Mouse (Mus musculus) fat pad, adult 2 months (tissue): Measurements from ENCODE around the gene Anapc7.
"Not testable (repeated sequence)": the region's sequence is repeated elsewhere in the genome, so short reads cannot be mapped to it uniquely, and the experiment has no call there.

Experiments used
- DNase-seq: peaks from one replicate; pipeline ENCODE4 v3.0.0-alpha.2; 2011; ENCODE audit warnings: low read depth, low spot score; ENCODE audit errors: extremely low read depth

Gene Anapc7

DNA sequence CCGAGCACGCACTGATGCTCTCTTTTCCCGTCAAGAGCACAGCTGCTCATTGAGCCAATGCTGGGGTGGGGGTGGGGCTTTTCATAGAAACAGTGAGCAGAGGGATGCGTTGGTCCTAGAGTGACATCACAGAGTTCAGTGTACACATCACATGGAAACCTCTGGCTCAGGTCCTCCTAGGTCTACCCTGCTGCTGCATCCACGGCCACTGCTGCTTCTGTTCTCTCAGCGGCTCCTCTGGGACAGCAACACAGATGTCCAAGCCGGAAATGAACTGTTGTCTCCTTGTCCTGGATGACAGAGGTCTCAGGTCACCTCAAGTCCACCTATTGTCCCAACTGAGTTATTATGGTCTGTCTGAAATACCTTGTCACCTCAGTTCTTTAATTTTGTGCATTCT is 28.5 kb downstream of the Anapc7 start:
- no peak for DNase-seq

DNA sequence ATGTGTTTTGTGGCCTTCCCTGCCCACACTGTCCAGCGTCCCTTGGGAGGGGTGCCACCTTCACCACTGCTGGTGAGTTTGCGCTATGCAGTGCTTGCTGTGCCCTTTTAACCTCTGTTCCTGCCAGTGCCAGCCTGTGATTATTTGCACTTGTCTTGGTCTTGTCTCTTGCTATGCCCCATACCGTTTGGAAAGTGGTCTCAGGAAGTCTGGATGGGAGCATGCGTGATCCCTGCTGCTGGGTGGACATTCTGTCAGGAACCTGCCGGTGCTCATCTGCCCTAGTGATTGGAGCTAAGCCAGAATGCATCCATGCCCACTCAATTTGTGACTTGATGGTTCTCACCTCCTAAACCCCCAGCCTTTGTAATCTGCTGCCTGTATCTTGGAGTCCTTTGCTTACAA is 29.4 kb downstream of the Anapc7 start:
- DNase-seq = no peak

DNA sequence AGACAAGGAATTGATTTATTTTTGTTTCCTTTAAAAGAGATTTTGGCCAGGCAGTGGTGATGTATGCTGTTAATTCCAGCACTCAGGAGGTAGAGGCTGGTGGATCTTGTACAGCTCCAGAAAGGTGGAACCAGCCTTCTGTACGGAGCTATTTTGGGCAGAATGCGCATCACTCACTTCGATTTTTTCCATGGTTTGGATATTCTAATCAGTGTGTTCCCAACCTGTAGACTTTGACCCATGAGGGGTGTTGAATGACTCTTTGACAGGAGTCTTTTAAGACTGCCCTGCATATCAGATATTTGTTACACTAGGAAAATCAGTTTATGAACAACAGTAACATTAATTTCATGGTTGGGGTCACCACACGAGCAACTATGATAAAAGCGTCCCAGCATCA is 29.8 kb downstream of the Anapc7 start:
- no peak for DNase-seq

DNA sequence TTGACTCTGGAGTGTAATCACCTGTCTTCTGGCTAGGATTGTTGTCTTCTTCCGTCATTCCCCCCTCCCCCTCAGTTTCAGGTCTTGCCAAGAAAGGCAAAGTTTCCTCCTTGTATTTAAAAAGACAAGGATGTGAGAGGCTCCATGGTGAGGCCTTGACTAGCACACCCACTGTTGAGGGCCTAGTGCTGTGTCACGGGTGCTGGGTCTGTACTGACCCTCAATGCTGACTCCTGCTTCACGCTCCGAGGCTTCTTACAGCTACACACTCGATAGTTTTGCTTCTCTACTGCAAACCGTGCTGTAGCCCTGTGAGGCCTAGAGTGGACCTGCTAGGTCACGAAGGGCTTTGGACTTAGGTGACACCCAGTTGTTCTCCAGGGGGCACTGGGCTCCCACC is 30.7 kb downstream of the Anapc7 start:
- no peak for DNase-seq

DNA sequence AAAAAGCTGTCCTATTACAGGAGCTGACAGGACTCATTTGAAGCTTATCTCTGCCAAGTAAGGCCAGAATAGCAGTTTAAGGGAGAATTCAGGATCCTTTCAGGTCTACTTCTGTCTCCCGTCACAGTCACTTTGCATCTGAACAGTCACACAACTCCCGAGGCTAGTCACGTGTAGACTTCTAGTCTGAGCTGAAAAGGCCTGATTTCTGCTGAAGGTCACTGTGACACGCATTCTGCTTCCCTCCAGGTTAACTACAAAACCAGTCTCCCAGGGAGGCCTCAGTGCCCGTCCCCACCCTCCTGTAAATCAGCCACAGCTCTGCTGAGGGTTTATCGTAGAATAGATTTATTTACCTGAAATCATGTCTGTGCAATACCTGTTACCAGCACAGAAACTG is 31.7 kb downstream of the Anapc7 start:
- DNase-seq = no peak

DNA sequence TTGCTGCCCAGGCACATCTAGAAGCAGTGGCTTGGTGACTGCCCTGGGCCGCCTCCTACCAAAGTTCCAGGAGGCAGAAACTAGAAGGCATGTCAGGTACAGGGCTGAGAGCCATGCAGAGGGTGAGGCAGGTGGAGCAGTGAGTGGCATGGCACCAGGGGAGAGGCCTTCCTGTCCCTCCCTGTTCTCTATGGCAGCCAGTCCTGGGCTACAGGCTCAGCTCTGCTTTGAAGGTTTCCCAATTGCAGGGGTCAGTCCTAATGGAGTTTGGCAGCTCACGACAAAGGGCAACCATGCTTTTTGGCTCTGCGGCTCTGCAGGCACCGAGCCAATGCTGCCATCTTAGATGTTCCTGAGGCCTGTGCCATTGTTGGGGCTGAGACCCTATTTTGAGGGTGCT is 32.9 kb downstream of the Anapc7 start:
- no peak for DNase-seq

DNA sequence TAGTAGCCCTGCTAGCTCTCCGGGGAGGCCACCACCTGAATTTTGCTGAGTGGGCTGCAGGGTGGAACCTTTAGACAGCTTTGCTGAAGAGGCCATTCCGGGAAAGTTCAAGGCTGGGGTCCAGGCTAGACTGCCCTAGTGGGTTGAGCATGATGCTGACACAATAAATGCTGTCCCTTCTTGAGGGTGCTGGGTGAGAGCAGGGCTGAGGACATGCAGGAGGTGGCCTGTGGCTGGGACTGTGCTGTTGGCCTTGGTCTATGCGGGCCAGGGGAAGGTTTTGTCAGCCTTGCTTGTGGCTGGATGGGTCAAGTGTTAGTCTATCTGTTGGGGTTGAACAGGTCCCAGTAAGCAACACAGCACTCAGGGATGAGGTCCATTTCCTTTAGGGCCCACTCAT is 33.4 kb downstream of the Anapc7 start:
- DNase-seq = no peak

DNA sequence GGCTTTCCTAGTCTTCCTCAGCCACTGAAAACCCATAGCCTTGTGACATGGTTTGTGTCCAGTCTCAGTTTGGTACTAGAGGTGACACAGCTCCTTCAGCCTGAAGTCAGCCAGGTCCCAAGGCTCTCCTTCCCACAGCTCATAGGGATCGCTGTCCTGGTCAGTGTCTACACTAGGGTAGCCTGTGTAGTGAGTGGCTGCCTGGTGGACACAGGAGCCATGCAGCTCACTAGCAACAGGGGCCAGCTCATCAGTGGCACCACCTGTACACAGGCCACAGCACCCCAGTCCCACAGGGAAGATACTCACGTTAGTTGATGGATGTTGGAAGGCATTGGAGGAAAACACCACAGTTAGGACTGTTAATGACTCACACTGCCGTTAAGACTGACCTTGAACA is 34.1 kb downstream of the Anapc7 start:
- DNase-seq = no peak

DNA sequence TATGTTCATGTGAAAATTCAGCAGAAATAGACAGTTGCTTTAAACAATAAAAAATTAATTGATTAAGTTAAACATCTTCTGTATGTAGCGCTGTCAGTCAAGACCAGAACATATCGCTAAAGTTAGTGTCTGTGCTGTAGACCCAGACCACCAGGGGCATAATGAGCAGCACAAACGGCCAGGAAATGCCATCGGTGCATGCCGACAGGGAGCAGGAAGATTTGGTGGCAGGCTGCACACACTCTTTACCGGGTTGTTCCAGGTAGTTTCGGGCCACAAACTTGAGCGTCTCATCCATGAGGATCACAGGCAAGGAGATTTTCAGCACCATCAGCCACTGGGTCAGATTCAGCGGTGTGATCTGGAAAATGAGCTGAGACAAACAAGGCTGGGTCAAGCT is 35.6 kb downstream of the Anapc7 start:
- DNase-seq = not testable (repeated sequence)

DNA sequence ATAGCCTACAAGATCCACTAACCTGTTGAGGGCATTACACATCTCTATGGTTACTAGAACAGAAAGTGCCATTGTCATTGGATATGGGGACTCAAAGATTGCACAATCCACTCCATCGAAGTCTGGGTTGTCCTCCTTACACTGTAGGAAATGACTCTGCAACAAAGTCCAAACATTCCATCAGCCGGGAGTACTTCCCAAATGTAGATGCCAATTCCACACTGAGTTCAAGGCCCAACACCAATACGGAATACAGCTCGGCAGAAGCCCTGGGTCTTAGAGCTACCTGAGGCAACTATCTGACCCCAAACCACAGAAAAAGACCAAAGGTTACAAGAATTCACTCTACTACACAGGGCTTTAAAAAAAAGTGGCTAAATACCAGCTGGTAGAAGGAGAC is 36.6 kb downstream of the Anapc7 start:
- DNase-seq = no peak

DNA sequence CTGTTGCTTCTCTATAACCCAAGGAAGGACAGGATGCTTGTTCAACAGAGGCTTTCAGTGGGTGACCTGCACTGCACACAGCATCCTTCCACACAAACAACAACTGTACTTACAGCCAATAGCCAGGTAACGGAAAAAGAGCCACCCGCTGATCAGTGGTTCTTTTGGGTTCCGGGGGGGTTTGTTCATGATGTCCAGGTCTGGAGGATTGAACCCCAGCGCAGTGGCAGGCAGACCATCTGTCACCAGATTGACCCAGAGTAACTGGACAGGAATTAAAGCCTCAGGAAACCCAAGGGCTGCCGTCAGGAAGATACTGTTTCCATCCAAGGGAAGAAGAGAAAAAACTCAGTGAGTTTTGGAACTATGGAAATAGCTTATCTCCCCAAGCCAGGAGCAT is 37.8 kb downstream of the Anapc7 start:
- DNase-seq = no peak

DNA sequence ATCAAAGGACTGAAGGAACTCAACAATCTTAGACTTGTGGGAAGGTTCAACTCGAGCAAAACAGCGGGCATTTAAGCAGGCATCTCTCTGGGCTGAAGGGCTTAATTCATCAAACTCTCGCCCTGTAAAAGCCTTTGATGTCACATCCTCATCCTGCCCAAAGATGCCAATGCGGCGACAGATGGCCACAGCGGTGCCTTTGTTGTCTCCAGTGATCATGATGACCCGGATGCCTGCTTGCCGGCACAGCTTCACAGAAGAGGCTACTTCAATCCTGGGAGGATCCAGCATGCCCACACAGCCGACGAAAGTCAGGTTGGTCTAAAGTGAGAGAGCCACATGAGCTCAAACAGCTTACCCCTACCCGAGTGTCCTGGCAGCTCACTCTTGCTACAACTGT is 39.2 kb downstream of the Anapc7 start:
- DNase-seq = no peak

DNA sequence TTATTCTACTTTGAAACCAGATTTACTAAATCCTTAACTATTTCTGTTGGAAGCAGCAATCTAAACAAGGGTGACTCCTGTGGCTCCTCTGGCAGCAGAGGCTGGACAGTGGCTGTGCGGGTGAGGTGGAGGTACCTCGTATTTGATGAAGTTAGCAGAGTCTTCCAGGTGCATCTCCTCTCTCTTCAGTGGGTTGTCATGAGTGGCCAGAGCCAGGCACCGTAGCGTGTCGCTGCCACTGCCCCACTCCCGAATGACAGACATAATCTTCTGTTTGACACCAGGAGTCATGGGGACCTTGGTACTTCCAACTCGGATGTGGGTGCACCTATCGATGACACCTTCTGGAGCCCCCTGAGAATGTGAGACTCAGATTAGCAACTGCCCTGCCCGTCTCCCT is 39.9 kb downstream of the Anapc7 start:
- no peak for DNase-seq

DNA sequence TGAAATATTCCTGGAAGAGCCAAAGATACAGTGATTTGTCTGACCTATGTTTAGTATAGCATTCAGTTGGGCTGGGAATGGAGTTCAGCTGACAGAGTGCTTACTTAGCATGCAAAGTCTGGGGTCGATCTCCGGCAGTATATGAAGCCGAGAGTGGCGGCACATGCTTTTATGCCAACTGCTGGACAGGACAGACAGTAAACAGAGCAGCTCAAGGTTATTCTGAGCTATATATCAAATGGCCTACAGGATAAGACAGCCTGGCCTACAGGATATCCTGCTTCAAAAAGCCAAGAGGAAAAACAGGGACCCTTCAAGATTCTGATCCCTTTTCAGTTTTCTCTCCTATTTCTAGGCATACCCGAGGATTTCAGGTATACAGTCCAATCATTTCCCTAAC is 50.2 kb downstream of the Anapc7 start:
- DNase-seq = no peak

DNA sequence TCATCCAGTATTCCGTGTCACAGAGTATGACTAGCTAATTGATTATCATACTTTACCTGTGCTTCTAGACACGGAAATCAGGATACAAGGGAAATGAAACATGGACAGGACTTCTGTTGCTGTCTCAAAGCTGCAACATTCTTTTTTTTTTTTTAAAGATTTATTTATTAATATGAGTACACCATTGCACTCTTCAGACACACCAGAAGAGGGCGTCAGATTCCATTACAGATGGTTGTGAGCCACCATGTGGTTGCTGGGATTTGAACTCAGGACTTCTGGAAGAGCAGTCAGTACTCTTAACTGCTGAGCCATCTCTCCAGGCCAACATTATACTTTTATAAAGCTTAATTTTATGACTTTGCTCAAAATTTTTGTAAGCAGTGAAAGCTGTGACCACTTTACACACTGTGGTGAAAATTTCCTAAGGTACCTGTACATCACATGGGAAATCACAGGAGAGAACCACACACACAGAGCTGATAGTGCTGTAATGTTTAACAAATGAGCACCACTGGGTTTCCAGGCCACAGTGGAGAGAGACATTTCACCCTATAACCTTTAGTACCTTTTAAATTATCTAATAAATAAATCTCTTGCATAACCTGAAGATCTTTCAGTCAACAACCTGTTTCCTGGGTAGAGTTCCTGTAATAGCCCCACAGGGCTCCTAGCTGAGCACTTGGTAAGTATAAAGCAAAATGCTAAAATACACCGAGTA is 53.3 kb downstream of the Anapc7 start:
- DNase-seq = no peak

DNA sequence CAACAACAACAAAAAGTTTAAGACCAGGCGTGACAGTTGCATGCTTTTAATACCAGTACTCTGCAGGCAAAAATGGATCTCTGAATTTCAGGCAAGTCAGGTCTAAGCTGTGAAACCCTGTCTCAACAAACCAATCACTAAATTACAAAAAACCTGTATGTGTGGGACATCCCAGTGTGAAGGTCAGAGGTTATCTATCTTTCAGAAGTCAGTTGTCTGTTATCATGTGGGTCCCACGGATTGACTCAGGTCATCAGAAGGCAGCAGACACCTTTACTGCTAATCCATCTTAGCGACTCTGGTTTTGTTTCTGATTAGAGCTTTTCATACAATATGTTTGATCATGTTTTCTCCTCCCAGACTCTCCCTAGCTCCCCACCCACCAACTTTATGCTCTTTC is 54.6 kb downstream of the Anapc7 start:
- no peak for DNase-seq

DNA sequence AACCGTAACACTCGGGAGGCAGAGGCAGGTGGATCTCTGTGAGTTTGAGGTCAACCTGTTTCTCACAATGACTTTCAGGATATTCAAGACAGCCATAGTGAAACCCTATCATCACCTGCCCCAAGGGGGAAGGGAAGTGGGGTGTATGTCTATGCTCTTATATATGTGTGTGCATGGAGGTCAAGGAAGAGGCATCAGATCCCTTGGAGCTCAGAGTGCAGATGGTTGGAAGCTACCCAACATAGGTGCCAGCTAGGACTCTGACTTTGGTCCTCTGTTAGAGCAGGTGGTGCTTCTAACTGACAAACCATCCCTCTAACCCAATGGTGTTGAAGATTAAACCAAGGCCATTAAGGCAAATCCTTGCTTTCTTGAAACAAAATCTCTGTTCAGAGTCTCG is 56.0 kb downstream of the Anapc7 start:
- DNase-seq = no peak

DNA sequence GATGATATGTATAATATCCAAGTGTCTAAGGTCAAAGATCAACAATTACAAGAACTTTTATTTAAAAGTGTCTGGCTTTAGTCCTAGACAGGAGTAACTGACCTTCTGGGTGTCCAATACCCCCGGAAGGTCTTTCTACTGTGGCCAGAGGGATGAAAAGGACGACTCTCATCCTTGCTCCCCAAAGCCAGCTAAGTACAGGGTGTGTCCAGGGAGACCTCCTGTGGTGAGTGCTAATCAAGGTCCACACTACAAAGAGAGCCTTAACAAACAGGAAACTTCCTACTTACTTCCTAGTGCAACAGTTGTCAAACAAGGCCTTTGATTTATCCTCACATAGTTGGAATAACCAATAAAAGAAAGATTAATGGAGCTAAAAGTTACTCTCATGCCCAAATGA is 57.6 kb downstream of the Anapc7 start:
- no peak for DNase-seq

DNA sequence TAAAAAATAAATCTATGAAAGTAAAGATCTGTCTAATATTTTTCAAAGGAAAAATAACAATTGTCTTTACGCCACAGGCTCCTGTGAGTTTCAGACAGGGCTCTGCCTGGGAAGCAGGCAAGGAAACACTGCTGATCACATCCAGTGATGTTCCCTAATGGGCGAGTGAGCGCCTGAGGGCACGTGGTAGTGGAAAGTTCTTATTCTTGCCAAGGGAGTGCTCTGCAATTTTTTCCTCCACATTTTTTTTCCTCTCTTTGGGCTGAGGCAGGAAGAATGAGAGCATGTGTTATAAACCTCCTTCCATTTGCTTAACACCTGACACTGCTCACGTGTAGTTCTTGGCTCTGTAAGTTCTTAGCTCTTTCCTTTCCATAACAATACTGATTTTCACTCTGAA is 60.4 kb downstream of the Anapc7 start:
- no peak for DNase-seq

DNA sequence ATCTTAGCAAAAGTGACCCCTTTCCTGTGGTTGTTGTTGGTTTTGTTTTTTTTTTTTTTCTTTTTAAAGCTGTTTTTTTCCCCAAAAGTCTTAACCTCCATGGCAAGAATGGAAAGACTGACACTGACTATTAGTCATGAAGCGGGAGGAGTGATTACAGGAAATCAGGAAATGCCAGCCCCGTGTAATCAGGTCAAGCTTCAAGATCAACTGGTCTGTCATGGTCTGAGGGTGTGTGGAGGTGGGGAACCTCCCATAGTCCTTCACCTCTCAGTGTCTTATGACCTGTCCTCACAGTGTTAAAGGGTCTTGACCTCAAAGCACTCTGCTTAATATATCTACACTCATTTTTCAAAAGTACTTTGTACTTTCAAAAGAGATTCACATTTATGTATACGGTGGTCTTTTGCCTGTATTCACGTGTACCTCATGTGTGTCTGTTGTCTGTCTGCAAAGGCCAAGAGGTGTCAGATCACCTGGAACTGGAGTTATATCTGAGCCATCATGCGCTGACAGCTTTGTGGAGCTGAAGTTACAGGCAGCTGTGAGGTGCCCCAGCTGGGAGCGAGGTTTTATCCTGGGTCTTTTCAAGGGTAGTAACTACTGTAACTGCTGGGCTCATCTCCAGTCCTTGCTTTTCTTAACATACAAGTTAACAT is 61.4 kb downstream of the Anapc7 start:
- no peak for DNase-seq

DNA sequence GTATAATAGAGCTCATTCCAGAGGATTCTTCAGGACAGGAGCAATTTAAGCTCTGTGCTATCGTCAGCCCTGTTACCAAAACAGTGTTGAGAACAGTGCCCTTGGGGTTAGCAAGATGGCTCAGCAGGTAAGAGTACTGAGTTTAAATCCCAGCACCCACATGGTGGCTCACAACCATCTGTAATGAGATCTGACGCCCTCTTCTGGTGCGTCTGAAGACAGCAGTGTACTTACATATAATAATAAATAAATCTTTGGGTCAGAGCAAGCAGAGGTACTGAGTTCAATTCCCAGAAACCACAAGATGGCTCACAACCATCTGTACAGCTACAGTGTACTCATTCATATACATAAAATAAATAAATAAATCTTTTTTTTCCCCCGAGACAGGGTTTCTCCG is 64.8 kb downstream of the Anapc7 start:
- DNase-seq = not testable (repeated sequence)

DNA sequence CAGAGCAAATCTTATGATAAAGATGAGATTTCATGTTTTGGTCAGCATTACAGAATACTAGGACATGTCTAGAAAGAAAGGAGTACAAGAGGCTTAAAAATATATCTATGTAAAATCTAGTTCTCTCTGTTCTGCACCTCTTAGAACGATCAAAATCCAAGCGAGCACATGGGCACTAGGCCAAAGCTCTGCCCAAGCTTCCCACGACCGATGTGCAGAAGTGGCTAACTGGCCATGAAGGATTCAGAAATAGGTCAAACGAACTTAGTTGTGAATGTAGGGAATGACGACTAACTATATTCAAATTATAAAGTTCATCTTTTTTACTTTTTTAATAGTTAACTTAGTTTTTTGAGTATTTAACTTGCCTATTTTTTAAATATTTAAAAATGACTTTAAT is 66.3 kb downstream of the Anapc7 start:
- DNase-seq = no peak

DNA sequence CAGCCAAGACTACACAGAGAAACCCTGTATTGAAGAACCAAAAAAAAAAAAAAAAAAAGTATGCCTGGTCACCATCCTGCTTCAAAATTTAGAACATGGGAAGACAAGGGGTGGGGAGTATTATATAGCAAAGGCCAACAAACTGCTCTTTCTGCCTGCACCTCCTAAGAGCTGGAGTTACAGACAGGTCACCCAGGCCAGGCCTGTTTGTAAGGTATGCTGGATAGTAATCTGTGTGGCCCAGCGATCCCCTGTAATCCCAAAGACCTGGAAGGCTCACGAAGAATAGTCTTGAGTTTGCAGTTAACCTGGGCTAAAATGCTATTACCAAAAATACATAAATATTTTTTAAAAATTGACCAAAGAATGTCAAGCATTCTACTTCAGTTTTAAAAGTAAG is 68.7 kb downstream of the Anapc7 start:
- DNase-seq = no peak
